In genomic region chr14:75192427-75192826, GRCm38 (mm10) we compare ENCODE assay signal across 32 mouse cellular contexts. TPM values are rescaled to one million over a fixed set of nuclear protein-coding genes. Genes with fewer than 3 reads are reported as not detected.
DNase-seq lines count a peak whose midpoint lies in the region; ATAC-seq and TF ChIP-seq lines count a peak whose summit lies in the region.
"Had no signal": no experiment of that assay in that cellular context is flagged by ENCODE, and none has a peak within 500 bp of the region (broad histone marks: within the 10 kb centered on the region; RNA-seq: fewer than 3 reads in every experiment).

No protein-coding gene starts in this region.

- ATAC-seq in kidney, postnatal 0 days (replicated peaks; ENCODE audit: low FRiP score, low read depth), result no peak
- peak; percentile 7 for ATAC-seq in inflammation-experienced regulatory T-cells, adult 6 months
- ATAC-seq: activated CD4-positive, CD25-positive, alpha-beta regulatory T cell, adult 4 months; forebrain, embryonic 15.5 days; hindbrain, postnatal 0 days; intestine, embryonic 15.5 days had no signal

- no peak overlapping the region for H3K4me2 ChIP-seq in kidney, postnatal 0 days (ENCODE audit: low read length)
- H3K4me2 ChIP-seq: embryonic facial prominence, embryonic 13.5 days; forebrain, embryonic 12.5 days; forebrain, embryonic 15.5 days; heart, embryonic 13.5 days; hindbrain, embryonic 14.5 days; intestine, embryonic 15.5 days had no signal

- 62% methylated on average over 10 of the region's 10 CpGs for WGBS in kidney, postnatal 0 days
- WGBS in limb, embryonic 10.5 days, result 85% methylated on average over 10 of the region's 10 CpGs
- WGBS in heart, embryonic 10.5 days, result 72% methylated on average over 10 of the region's 10 CpGs

- H3K4me1 ChIP-seq in kidney, postnatal 0 days (replicated peaks; ENCODE audit: insufficient read depth, low read length), result no peaks in the 10 kb centered on the region
- H3K4me1 ChIP-seq in limb, embryonic 10.5 days, result no peaks in the 10 kb centered on the region
- peaks cover 7% of the 10 kb centered on the region for H3K4me1 ChIP-seq in heart, embryonic 10.5 days
- H3K4me1 ChIP-seq: embryonic facial prominence, embryonic 10.5 days; embryonic facial prominence, embryonic 13.5 days; forebrain, embryonic 12.5 days; forebrain, embryonic 15.5 days; intestine, embryonic 15.5 days had no signal

- no peaks in the 10 kb centered on the region for H3K36me3 ChIP-seq in kidney, postnatal 0 days (ENCODE audit: insufficient read depth, low read length)
- no peaks in the 10 kb centered on the region for H3K36me3 ChIP-seq in limb, embryonic 10.5 days
- no peaks in the 10 kb centered on the region for H3K36me3 ChIP-seq in heart, embryonic 10.5 days
- H3K36me3 ChIP-seq: embryonic facial prominence, embryonic 10.5 days; embryonic facial prominence, embryonic 13.5 days; forebrain, embryonic 12.5 days; forebrain, embryonic 15.5 days; heart, embryonic 13.5 days; intestine, embryonic 15.5 days had no signal

- no peak overlapping the region for H3K27ac ChIP-seq in kidney, postnatal 0 days
- no peak overlapping the region for H3K27ac ChIP-seq in limb, embryonic 10.5 days
- H3K27ac ChIP-seq in heart, embryonic 10.5 days, result no peak overlapping the region
- H3K27ac ChIP-seq: embryonic facial prominence, embryonic 10.5 days; embryonic facial prominence, embryonic 13.5 days; forebrain, embryonic 12.5 days; forebrain, embryonic 15.5 days; heart, embryonic 13.5 days; hindbrain, embryonic 14.5 days; hindbrain, postnatal 0 days; intestine, embryonic 15.5 days had no signal

- H3K9me3 ChIP-seq in kidney, postnatal 0 days (replicated peaks; ENCODE audit: low read length), result no peaks in the 10 kb centered on the region
- no peaks in the 10 kb centered on the region for H3K9me3 ChIP-seq in limb, embryonic 10.5 days (replicated peaks)
- no peaks in the 10 kb centered on the region for H3K9me3 ChIP-seq in heart, embryonic 10.5 days
- H3K9me3 ChIP-seq: embryonic facial prominence, embryonic 10.5 days; embryonic facial prominence, embryonic 13.5 days; forebrain, embryonic 12.5 days; forebrain, embryonic 15.5 days; heart, embryonic 13.5 days; intestine, embryonic 15.5 days had no signal

- no peak for DNase-seq in kidney, postnatal 0 days (ENCODE audit: low spot score)
- DNase-seq in kidney, postnatal 36 days, result no peak
- peak; percentile 53 for DNase-seq in CD4-positive helper T cell, adult 2 months (ENCODE audit: low read depth, low spot score)
- peak; percentile 26 for DNase-seq in T-cell, adult 2 months (ENCODE audit: low spot score)
- no peak for DNase-seq in limb, embryonic 10.5 days (ENCODE audit: low spot score)
- DNase-seq in heart, embryonic 10.5 days (ENCODE audit: low spot score), result no peak
- no peak for DNase-seq in neural tube, embryonic 10.5 days (ENCODE audit: extremely low spot score, low spot score)
- DNase-seq: adrenal gland, adult 8-10 months; adrenal gland, postnatal 25 days; B cell, adult 2 months; cerebellum, adult 2 months; cerebellum, adult 9-11 months; cerebellum, postnatal 36 days; embryo, embryonic 11 days; gastrocnemius, postnatal 25 days; heart, adult 18-20 months; heart, postnatal 14 days; heart, postnatal 4 days had no signal

- no peak overlapping the region for H3K4me3 ChIP-seq in kidney, postnatal 0 days (replicated peaks; ENCODE audit: low read depth, low read length)
- H3K4me3 ChIP-seq in limb, embryonic 10.5 days, result no peak overlapping the region
- no peak overlapping the region for H3K4me3 ChIP-seq in heart, embryonic 10.5 days
- H3K4me3 ChIP-seq: embryonic facial prominence, embryonic 10.5 days; embryonic facial prominence, embryonic 13.5 days; erythroblast, embryonic 14.5 days; forebrain, embryonic 12.5 days; forebrain, embryonic 15.5 days; heart, embryonic 13.5 days; intestine, embryonic 15.5 days had no signal

- TF ChIP-seq CTCF in kidney, postnatal 0 days (IDR thresholded peaks at IDR 0.05; ENCODE audit: low read depth), result peak; percentile 16; the same call in 1 of the 2 replicates

- H3K27me3 ChIP-seq in kidney, postnatal 0 days (ENCODE audit: insufficient read depth, low read length), result no peaks in the 10 kb centered on the region
- H3K27me3 ChIP-seq in limb, embryonic 10.5 days (ENCODE audit: low read depth, poor library complexity, severe bottlenecking), result no peaks in the 10 kb centered on the region
- H3K27me3 ChIP-seq in heart, embryonic 10.5 days (ENCODE audit: insufficient read depth, poor library complexity, severe bottlenecking), result no peaks in the 10 kb centered on the region
- H3K27me3 ChIP-seq: embryonic facial prominence, embryonic 13.5 days; forebrain, embryonic 12.5 days; forebrain, embryonic 15.5 days; heart, embryonic 13.5 days; intestine, embryonic 15.5 days had no signal

- H3K9ac ChIP-seq in kidney, postnatal 0 days (ENCODE audit: low read depth, low read length), result no peak overlapping the region
- H3K9ac ChIP-seq: embryonic facial prominence, embryonic 13.5 days; forebrain, embryonic 12.5 days; forebrain, embryonic 15.5 days; heart, embryonic 13.5 days; hindbrain, embryonic 14.5 days; intestine, embryonic 15.5 days had no signal

RNA-seq across cellular contexts. Expression of gene Cpb2, which starts 49.7 kb away (rescaled TPM):
- polyA plus RNA-seq in kidney, postnatal 0 days (2015; fragmentation: Nextera tagmentation; extraction: Ambion mirVana), result 23.6 and 26.3 TPM in 2 replicates
- not detected for polyA plus RNA-seq in inflammation-experienced regulatory T-cells, adult 6 months (2017; shearing (Covaris generic))
- polyA plus RNA-seq in limb, embryonic 10.5 days (2016; fragmentation: Nextera tagmentation; extraction: Ambion mirVana), result not detected in 2 replicates
- polyA plus RNA-seq in heart, embryonic 10.5 days (2016; fragmentation: Nextera tagmentation; extraction: Ambion mirVana), result 0.22 and 5.8 TPM in 2 replicates
- polyA plus RNA-seq: activated CD4-positive, CD25-positive, alpha-beta regulatory T cell, adult 4 months; cerebellum, adult 2 months; cortical plate, adult 2 months; embryonic facial prominence, embryonic 10.5 days; embryonic facial prominence, embryonic 13.5 days; erythroblast, embryonic 14.5 days; forebrain, embryonic 12.5 days; forebrain, embryonic 15.5 days; gonadal fat pad, adult 2 months; hindbrain, embryonic 11.5 days; hindbrain, postnatal 0 days had no signal

Comparison
In these comparisons a context has a peak if more than half of its experiments do, and no peak if none do; other contexts are left out.
1. DNase-seq: peak in CD4-positive helper T cell, adult 2 months (single experiment) and T-cell, adult 2 months (single experiment); none in kidney, postnatal 0 days (single experiment), kidney, postnatal 36 days (0 of 2), limb, embryonic 10.5 days (single experiment), heart, embryonic 10.5 days (single experiment) and neural tube, embryonic 10.5 days (single experiment).